Mouse (Mus musculus): ENCODE measurements at regions not wholly inside any gene's neighbourhood (a gene's known extent, or its start where the extent isn't known, plus 50 kb on each side); places are given as distances from the start of the nearest gene placed in this dataset.

- intact Hi-C loops (cut with DNase I): no loop called here
- no peak for DNase-seq
These were observed 76.6 kb upstream of the Jade1 start for GRCm38 (mm10) chr3:41478971-41479370.

- intact Hi-C loops (cut with DNase I): no loop called here
- no peak for DNase-seq
These were observed 79.0 kb upstream of the Jade1 start for GRCm38 (mm10) chr3:41476516-41476915.

- intact Hi-C loops (cut with DNase I): no loop called here
- no peak for DNase-seq
These were observed 82.9 kb upstream of the Jade1 start for GRCm38 (mm10) chr3:41472586-41472985.

- intact Hi-C loops (cut with DNase I): no loop called here
- no peak for DNase-seq
These were observed 86.4 kb upstream of the Jade1 start for GRCm38 (mm10) chr3:41469106-41469505.

GRCm38 (mm10) chr3:41467857-41468256, 87.7 kb upstream of the Jade1 start:
- intact Hi-C loops (cut with DNase I): no loop called here
- DNase-seq: no peak

- intact Hi-C loops (cut with DNase I): no loop called here
- DNase-seq: no peak
These were observed 89.6 kb upstream of the Jade1 start for GRCm38 (mm10) chr3:41465893-41466292.

- DNase-seq: peak; percentile 13 to 34
These were observed 92.4 kb upstream of the Jade1 start for GRCm38 (mm10) chr3:41462953-41463644.

GRCm38 (mm10) chr3:41460131-41460530, 95.4 kb upstream of the Jade1 start:
- no peak for DNase-seq
- intact Hi-C loops (cut with DNase I): no loop called here

More at GRCm38 (mm10) chr3:41462953-41463644, 92.4 kb upstream of the Jade1 start:
- intact Hi-C loops (cut with DNase I): no loop called here

GRCm38 (mm10) chr3:41458156-41458555, 97.4 kb upstream of the Jade1 start:
- no peak for DNase-seq
- intact Hi-C loops (cut with DNase I): no loop called here

GRCm38 (mm10) chr3:41453525-41453924, 102.0 kb upstream of the Jade1 start:
- intact Hi-C loops (cut with DNase I): no loop called here
- DNase-seq: no peak

GRCm38 (mm10) chr3:41452716-41453090, 102.8 kb upstream of the Jade1 start:
- DNase-seq: no peak
- intact Hi-C loops (cut with DNase I): no loop called here

GRCm38 (mm10) chr3:41452020-41452715, 103.4 kb upstream of the Jade1 start:
- no peak for DNase-seq
- intact Hi-C loops (cut with DNase I): no loop called here

- no peak for DNase-seq
- intact Hi-C loops (cut with DNase I): no loop called here
These were observed 104.8 kb upstream of the Jade1 start for GRCm38 (mm10) chr3:41450696-41451095.

GRCm38 (mm10) chr3:41444243-41444753, 111.2 kb upstream of the Jade1 start:
- no peak for DNase-seq
- intact Hi-C loops (cut with DNase I): no loop called here

- intact Hi-C loops (cut with DNase I): no loop called here
- DNase-seq: peak; percentile 16 to 24
These were observed 119.3 kb upstream of the Jade1 start for GRCm38 (mm10) chr3:41436238-41436637.

GRCm38 (mm10) chr3:41433106-41433505, 122.4 kb upstream of the Jade1 start:
- intact Hi-C loops (cut with DNase I): no loop called here
- DNase-seq: no peak

GRCm38 (mm10) chr3:41432376-41432775, 123.2 kb upstream of the Jade1 start:
- intact Hi-C loops (cut with DNase I): no loop called here
- no peak for DNase-seq

- peak; percentile 47 to 48 for DNase-seq
- intact Hi-C loops (cut with DNase I): no loop called here
These were observed 125.3 kb upstream of the Jade1 start for GRCm38 (mm10) chr3:41430191-41430590.

- no peak for DNase-seq
- intact Hi-C loops (cut with DNase I): no loop called here
These were observed 128.6 kb upstream of the Jade1 start for GRCm38 (mm10) chr3:41426946-41427345.

GRCm38 (mm10) chr3:41425863-41426262, 129.7 kb upstream of the Jade1 start:
- intact Hi-C loops (cut with DNase I): no loop called here
- DNase-seq: no peak

- intact Hi-C loops (cut with DNase I): no loop called here
- no peak for DNase-seq
These were observed 131.2 kb upstream of the Jade1 start for GRCm38 (mm10) chr3:41424142-41424939.
